Mouse (Mus musculus) cerebellum, postnatal 4 days (tissue): ENCODE results near the gene Efcab5.
"Not testable (repeated sequence)": the region's sequence is repeated elsewhere in the genome, so short reads cannot be mapped to it uniquely, and the experiment has no call there.

Experiments used
- DNase-seq, 2 experiments: peaks; one replicate each; pipeline ENCODE4 v3.0.0; 2022; ENCODE audit warnings: low spot score in 2 of 2, mixed read lengths in 1 of 2

The Efcab5 gene

GRCm38 (mm10) chr11:77179771-77180170 is 9.0 kb downstream of the Efcab5 start:
- no peak for DNase-seq

DNA sequence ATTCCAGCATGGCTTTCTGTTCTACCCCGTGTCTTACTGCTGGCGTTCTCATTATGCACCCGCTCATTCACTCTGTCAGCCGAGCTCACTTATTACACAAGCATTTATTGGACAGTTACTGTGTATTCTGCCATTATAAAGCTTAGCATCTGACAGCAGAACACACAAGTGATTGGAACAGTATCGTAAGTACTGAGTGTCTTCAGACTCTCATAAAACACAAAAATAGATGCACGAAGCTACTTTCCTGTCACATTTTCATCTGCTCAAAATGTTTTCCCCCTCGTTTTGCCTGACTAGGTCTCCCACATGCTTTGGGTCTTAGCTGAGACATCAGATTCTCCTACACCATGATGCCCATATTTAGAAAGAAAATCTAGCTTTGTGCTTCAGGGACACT is 14.2 kb downstream of the Efcab5 start:
- DNase-seq = no peak

GRCm38 (mm10) chr11:77173731-77174130 is 15.0 kb downstream of the Efcab5 start:
- DNase-seq = no peak

DNA sequence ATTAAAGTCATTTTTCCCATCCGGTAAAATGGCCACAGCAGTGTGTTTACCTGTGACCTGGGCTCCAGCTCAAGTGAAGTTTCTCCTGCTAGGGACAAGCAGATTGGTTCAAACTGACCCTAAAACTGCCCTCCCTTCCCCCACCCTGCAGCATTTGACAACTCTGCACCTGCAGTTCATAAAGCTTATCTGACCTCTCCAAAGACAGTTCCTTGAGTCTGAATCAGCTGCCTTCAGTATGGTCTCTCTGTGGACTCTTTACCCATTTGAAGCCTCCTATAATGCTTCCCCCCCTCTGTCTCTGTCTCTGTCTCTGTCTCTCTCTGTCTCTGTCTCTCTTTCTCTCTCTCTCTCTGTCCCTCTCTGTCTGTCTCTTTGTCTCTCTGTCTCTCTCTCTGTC is 28.0 kb downstream of the Efcab5 start:
- no peak for DNase-seq

DNA sequence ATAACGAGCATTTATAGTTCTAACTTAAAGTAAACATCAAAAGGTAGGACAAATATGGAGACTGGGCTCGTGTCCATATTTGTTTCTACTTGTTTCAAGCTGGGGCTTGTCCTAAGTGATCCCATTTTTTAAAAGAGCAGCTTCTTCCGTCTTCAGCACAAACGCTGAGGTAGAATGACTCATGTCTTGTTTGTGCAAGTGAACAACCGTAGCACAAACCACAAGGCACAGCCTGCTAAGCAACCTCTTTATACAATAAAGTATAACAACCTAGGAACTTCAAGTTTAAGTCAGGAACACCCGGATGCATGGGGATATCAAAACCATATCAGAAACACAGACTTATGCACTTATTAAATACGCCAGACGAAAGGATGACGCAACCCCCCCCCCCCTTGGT is 28.4 kb downstream of the Efcab5 start:
- no peak for DNase-seq

DNA sequence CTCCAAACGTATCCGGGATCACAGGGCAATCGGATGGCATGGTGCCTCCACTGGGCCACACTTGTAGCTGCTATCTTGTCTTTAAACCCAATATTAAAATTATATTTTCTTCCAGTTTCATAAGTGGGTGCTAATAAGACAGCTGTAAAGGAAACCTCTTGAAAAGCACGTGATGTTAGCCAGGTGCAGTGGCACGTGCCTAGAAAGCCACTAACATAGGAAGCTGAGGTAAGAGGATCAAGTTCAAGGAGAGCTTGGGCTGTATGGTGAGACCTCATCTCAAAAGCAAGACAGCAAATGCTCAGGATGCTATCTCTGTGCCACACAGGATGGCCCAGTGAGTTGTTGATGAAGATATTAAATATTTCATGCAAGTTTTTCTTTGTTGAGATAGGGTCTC is 34.6 kb downstream of the Efcab5 start:
- no peak for DNase-seq

- peak in 1 of 2 experiments; percentile 4 for DNase-seq
Measured at GRCm38 (mm10) chr11:77150806-77151205, 38.0 kb downstream of the Efcab5 start.

GRCm38 (mm10) chr11:77149783-77150630 is 38.8 kb downstream of the Efcab5 start:
- not testable (repeated sequence) for DNase-seq

DNA sequence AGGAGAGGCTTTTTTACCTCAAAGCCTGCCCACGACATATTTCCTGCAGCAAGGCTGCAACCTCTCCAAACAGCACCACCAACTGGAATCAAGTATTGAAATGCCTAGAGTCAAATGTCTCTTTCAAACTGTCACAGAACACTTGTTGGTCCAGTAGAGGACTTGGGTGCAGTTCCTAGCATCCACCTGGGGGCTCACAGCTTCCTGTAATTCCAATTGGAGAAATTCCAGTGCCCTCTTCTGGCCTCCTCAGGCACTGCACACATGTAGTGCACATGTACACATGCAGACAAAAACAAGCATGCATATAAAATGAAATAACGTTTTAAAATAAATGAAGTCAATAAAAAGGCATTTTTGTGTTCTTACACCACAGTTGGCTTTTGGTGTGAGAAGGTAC is 40.0 kb downstream of the Efcab5 start:
- no peak for DNase-seq

GRCm38 (mm10) chr11:77147753-77148152 is 41.0 kb downstream of the Efcab5 start:
- DNase-seq = no peak

GRCm38 (mm10) chr11:77145423-77145822 is 43.3 kb downstream of the Efcab5 start:
- DNase-seq = no peak

GRCm38 (mm10) chr11:77141938-77142337 is 46.8 kb downstream of the Efcab5 start:
- no peak for DNase-seq

- DNase-seq = no peak
Measured at GRCm38 (mm10) chr11:77139976-77140375, 48.8 kb downstream of the Efcab5 start.

DNA sequence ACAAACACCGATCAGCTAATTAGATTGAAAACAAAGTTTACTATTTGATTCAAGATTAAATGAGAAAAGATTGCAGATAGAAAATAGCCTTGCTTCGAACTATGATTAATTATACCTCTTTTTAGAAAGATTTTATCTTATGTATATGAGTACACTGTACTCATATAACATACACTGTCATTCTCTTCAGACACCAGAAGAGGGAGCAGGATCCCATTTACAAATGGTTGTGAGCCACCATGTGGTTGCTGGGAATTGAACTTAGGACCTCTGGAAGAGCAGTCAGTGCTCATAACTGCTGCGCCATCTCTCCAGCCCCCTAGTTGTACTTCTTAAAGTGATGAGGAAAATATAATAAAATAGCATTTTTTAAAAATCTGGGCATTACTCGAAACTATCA is 55.3 kb downstream of the Efcab5 start:
- no peak for DNase-seq

GRCm38 (mm10) chr11:77132580-77132979 is 56.2 kb downstream of the Efcab5 start:
- no peak for DNase-seq

DNA sequence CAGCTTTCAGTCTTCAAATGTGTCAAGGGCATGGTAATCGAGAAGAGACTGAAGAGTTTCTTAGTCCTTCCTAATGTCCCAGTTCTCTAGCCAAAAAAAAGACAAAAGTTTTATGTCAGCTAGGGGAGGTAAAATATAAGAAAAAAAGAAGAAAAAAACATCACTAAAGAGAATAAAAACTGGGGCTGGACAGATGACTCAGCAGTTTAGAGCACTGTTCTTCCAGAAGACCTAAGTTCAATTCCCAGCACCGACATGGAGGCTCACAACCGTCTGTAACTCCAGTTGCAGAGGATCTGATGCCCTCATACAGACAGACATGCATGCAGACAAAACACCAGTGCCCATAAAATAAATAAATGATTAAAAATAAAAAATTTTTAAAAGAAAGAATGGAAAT is 60.2 kb downstream of the Efcab5 start:
- DNase-seq = no peak

DNA sequence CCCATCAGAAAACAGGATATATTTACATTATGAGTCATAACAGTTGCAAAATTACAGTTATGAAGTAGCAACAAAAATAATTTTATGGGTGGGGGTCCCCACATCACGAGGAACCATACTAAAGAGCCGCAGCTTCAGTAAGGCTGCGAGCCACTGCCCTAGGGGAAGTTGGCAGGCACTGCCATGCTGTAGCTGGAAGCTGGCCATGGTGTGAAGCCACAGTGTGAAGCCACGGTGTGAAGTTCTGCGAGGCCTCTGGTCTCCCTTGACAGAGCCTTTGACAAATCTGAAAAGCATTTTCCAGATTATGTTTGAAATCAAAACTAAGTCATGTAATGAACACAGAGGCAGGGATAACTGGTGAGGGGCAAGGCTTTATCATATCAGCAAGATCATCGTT is 77.6 kb downstream of the Efcab5 start:
- DNase-seq = no peak

- DNase-seq = no peak
Measured at GRCm38 (mm10) chr11:77108442-77108841, 80.3 kb downstream of the Efcab5 start.

GRCm38 (mm10) chr11:77107872-77108271 is 80.9 kb downstream of the Efcab5 start:
- DNase-seq = not testable (repeated sequence)

DNA sequence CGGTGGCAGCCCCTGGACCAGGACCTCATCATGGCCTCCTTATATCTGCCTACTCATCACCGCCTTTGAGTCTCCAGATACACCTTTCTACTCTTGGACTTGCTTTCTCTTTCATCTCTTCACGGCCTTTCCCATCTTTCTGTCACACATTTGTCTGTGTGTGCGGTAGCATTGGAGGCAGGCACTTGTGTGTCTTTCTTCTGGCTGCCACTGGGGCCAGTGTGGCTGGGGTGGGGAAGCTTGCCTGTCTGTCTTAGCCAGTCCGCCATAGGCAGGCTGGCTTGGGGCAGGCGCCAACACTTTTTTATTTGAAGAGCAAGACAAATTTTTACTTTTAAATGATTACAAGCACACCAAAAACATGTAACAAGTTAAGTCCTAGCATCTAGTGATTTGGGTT is 81.8 kb downstream of the Efcab5 start:
- no peak for DNase-seq

- DNase-seq = peak; percentile 79 to 87
Measured at GRCm38 (mm10) chr11:77100137-77100937, 88.4 kb downstream of the Efcab5 start.

- no peak for DNase-seq
Measured at GRCm38 (mm10) chr11:77098332-77098972, 90.3 kb downstream of the Efcab5 start.
